Mouse (Mus musculus) erythroblast, embryonic 14.5 days (primary cell): Measurements from ENCODE around the gene Fbxo44. TPM values are rescaled to one million over a fixed set of nuclear protein-coding genes. Genes with fewer than 3 reads are reported as not detected.
"Not testable (repeated sequence)": the region's sequence is repeated elsewhere in the genome, so short reads cannot be mapped to it uniquely, and the experiment has no call there.

Experiments used
- H3K27me3 ChIP-seq: 2 replicates; pipeline ENCODE4 v1.6.1; 2012; ENCODE audit warnings: inconsistent platforms; ENCODE audit not compliant: control insufficient read depth
- H3K36me3 ChIP-seq: 2 replicates; pipeline ENCODE4 v1.6.1; 2012; ENCODE audit warnings: mild to moderate bottlenecking, inconsistent platforms; ENCODE audit not compliant: control insufficient read depth
- H3K4me1 ChIP-seq: 2 replicates; pipeline ENCODE4 v1.6.1; 2012; ENCODE audit warnings: inconsistent platforms; ENCODE audit not compliant: control insufficient read depth
- H3K4me3 ChIP-seq: replicated peaks from 2 replicates; pipeline ENCODE3; 2012; ENCODE audit warnings: moderate library complexity, mild to moderate bottlenecking, inconsistent platforms
- H3K9me3 ChIP-seq: 2 replicates; pipeline ENCODE4 v1.6.1; 2012; ENCODE audit warnings: low read length, inconsistent platforms, mixed read lengths; ENCODE audit not compliant: control insufficient read depth
- GATA1 ChIP-seq: IDR thresholded peaks from 2 replicates; pipeline ENCODE4 v1.6.1; 2012; ENCODE audit warnings: low read length, inconsistent platforms, mixed read lengths
- TAL1 ChIP-seq: IDR thresholded peaks from 3 replicates; pipeline ENCODE4 v1.6.1; 2012; ENCODE audit warnings: low read length, inconsistent platforms, mixed read lengths
- polyA plus RNA-seq: library from polyadenylated mRNA; stranded (reverse); fragments of >175 nt; gene quantifications from 2 replicates; pipeline ENCODE4 v1.2.3, GENCODE M21; 2012

The Fbxo44 gene
- polyA plus RNA-seq, 1 experiment = 0.09 TPM

DNA sequence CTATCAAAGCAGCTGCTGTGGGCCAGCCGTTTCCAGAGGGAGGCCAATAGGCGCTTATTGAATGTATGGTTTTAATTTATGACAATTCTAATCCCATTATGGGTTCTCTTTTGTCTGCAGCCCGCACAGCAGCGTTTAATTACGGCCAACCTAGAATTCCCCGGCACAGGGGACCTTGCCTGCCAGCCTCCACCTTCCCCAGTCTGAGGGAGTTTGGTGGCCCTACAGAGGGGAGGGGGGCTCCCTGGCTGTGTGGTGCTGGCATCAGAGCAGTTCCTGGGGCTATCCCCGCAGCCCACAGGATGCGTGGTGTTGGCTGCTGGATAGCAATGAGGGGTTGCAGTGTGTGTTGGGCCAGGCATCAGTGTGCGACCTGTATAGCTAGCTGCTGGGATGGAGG, 24.3 kb upstream of the Fbxo44 start:
- H3K4me1 ChIP-seq = peaks cover 17% of the 10 kb centered on the region
- peaks cover 3% of the 10 kb centered on the region; the same call in 1 of the 2 replicates for H3K9me3 ChIP-seq
- no peak for TF ChIP-seq TAL1
- no peak for TF ChIP-seq GATA1
- peaks cover 6% of the 10 kb centered on the region for H3K27me3 ChIP-seq
- H3K4me3 ChIP-seq = no peak overlapping the region
- H3K36me3 ChIP-seq = no peaks in the 10 kb centered on the region

- H3K36me3 ChIP-seq = no peaks in the 10 kb centered on the region
- H3K27me3 ChIP-seq = peaks cover 12% of the 10 kb centered on the region
- no peaks in the 10 kb centered on the region for H3K4me1 ChIP-seq
- TF ChIP-seq TAL1 (no peak), GATA1 (no peak)
- H3K4me3 ChIP-seq = no peak overlapping the region
- H3K9me3 ChIP-seq = no peaks in the 10 kb centered on the region
Measured at GRCm38 (mm10) chr4:148182363-148182762, 22.1 kb upstream of the Fbxo44 start.

DNA sequence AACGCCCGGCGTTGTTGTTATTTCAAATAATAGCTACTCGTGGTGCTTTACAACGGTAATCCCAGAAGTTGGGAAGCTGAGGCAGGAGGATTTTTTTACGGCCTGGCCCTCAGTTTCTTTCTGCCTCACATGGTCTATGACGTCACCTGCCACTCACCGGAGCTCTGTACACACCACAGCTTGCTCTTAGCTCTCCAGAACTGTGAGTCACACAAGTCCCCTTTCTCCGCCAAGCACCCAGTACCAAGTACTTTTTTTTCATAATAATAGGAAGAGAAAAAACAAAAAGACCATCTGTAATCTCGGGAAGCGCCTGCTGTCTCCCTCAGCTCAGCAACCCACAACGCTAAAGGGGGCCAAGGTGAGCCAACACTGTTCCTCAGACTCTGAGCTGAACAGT, 21.2 kb upstream of the Fbxo44 start:
- peaks cover 19% of the 10 kb centered on the region for H3K27me3 ChIP-seq

DNA sequence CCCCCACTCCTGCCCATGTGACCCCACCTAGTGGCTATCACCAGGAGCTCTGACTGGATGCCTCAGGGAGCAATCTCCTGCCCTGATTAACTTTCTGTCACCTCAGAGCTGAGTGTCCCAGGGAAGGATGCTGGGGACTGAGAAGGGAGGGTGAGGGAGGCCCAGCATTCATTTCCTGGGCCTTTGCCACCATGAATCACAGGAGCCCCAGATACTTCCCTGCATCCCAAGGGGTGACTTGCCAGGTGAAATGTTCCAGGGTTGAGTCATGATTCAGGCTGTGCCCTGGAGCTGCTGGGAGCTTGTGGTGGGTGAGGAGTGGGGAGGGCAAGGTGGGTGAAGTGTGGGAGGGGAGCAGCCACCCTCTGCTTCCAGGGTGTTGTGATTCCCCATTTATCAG, 17.4 kb upstream of the Fbxo44 start:
- TF ChIP-seq GATA1 (no peak), TAL1 (no peak)
- no peaks in the 10 kb centered on the region for H3K4me1 ChIP-seq
- H3K27me3 ChIP-seq = peaks cover 51% of the 10 kb centered on the region
- H3K4me3 ChIP-seq = no peak overlapping the region
- H3K9me3 ChIP-seq = no peaks in the 10 kb centered on the region
- H3K36me3 ChIP-seq = no peaks in the 10 kb centered on the region

More for the DNA sequence above, 21.2 kb upstream of the Fbxo44 start:
- H3K36me3 ChIP-seq = no peaks in the 10 kb centered on the region
- H3K4me1 ChIP-seq = no peaks in the 10 kb centered on the region
- no peak overlapping the region for H3K4me3 ChIP-seq
- H3K9me3 ChIP-seq = no peaks in the 10 kb centered on the region
- no peak for TF ChIP-seq TAL1
- no peak for TF ChIP-seq GATA1

DNA sequence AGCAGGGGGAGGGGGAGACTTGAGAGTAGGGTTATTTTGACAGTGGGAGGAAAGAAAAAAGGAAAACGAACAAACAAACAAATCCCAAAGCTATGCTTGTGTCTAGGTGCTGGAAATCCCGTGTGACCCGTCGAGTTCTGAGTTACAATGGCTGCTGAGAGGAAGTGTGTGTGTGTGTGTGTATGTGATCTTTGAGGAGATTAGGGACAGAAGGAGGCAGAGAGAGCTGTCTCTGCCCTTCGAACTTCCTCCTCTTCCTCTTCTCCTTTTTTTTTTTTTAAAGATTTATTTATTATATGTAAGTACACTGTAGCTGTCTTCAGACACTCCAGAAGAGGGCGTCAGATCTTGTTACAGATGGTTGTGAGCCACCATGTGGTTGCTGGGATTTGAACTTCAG, 16.3 kb upstream of the Fbxo44 start:
- H3K4me3 ChIP-seq, H3K36me3 ChIP-seq, H3K4me1 ChIP-seq, H3K9me3 ChIP-seq: not testable (repeated sequence)
- H3K27me3 ChIP-seq = peaks cover 61% of the 10 kb centered on the region

- Histone ChIP-seq H3K9me3 (no peaks in the 10 kb centered on the region), H3K27me3 (peaks cover 78% of the 10 kb centered on the region), H3K36me3 (no peaks in the 10 kb centered on the region), H3K4me3 (no peak overlapping the region), H3K4me1 (no peaks in the 10 kb centered on the region)
- TF ChIP-seq TAL1 (no peak), GATA1 (no peak)
Measured at GRCm38 (mm10) chr4:148174495-148174862, 14.2 kb upstream of the Fbxo44 start.

- Histone ChIP-seq H3K36me3 (no peaks in the 10 kb centered on the region), H3K9me3 (no peaks in the 10 kb centered on the region), H3K27me3 (peaks cover 81% of the 10 kb centered on the region), H3K4me3 (no peak overlapping the region), H3K4me1 (no peaks in the 10 kb centered on the region)
- TF ChIP-seq GATA1 (no peak), TAL1 (no peak)
Measured at GRCm38 (mm10) chr4:148173811-148174494, 13.7 kb upstream of the Fbxo44 start.

DNA sequence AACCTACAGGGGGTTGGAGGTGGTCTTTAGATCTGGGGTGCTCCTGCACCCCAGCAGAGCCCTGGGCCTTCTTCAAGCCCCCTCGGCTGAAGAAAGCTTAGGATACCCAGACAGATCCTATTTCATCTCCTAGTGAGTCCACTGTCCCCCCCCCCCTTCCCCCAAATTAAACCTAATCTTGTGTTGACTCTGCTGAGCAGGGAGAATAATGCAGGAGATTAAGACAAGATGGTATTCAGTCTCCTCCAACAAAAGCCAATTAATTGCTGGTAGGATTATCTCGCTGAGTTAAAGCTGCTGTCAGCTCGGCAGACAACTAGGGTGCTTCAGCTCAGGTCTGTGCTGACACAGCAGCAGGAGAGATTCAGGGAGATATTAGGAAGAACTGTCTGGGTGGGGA, 11.0 kb upstream of the Fbxo44 start:
- no peaks in the 10 kb centered on the region for H3K9me3 ChIP-seq
- TF ChIP-seq TAL1 (no peak), GATA1 (no peak)
- no peaks in the 10 kb centered on the region for H3K36me3 ChIP-seq
- peaks cover 77% of the 10 kb centered on the region for H3K27me3 ChIP-seq
- H3K4me1 ChIP-seq = no peaks in the 10 kb centered on the region
- H3K4me3 ChIP-seq = no peak overlapping the region

GRCm38 (mm10) chr4:148170842-148171241, 10.6 kb upstream of the Fbxo44 start:
- Histone ChIP-seq H3K9me3 (no peaks in the 10 kb centered on the region), H3K4me1 (no peaks in the 10 kb centered on the region), H3K4me3 (no peak overlapping the region), H3K36me3 (no peaks in the 10 kb centered on the region), H3K27me3 (peaks cover 77% of the 10 kb centered on the region)
- TF ChIP-seq GATA1 (no peak), TAL1 (no peak)

- H3K36me3 ChIP-seq = no peaks in the 10 kb centered on the region
- no peak overlapping the region for H3K4me3 ChIP-seq
- TF ChIP-seq TAL1 (no peak), GATA1 (no peak)
- no peaks in the 10 kb centered on the region for H3K4me1 ChIP-seq
- H3K27me3 ChIP-seq = peaks cover 77% of the 10 kb centered on the region
- H3K9me3 ChIP-seq = peaks cover under 1% of the 10 kb centered on the region; the same call in 1 of the 2 replicates
Measured at GRCm38 (mm10) chr4:148169586-148169985, 9.3 kb upstream of the Fbxo44 start.
